Mouse (Mus musculus) spleen, adult 2 months (tissue): ENCODE measurements at regions not wholly inside any gene's neighbourhood (a gene's known extent, or its start where the extent isn't known, plus 50 kb on each side); places are given as distances from the start of the nearest gene placed in this dataset.

Experiments
- CTCF ChIP-seq: fragments of 200-500 bp; IDR thresholded peaks from 2 replicates; pipeline ENCODE4 v1.5.1; 2011; ENCODE audit warnings: mild to moderate bottlenecking, inconsistent platforms; ENCODE audit not compliant: insufficient read depth, insufficient read length, insufficient replicate concordance; ENCODE audit errors: extremely low read depth
- POLR2A ChIP-seq: fragments of 200-500 bp; IDR thresholded peaks from 2 replicates; pipeline ENCODE4 v1.6.1; 2011; ENCODE audit warnings: low read depth, low read length, inconsistent platforms

DNA sequence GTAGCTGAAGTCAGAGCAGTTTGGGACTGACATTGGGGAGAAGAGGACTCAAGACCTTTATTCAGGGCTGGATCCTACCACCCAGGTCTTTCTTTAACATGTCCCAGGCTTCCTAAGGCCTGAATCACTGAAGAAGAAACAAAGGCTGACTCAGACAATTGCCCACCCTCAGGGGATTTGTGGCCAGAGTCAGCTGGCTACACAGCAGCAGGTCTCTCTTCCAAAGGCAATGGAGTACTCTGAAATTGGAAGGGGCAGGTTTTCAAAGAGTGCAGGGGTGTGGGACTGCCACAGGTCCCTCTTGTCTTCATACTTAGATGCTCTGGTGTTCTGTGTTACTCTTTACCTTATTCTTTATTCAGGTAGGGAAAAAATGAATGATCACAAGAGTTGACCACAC lies 478.9 kb downstream of the Plcl1 start:
- TF ChIP-seq CTCF (no peak), POLR2A (no peak)
